13 mouse cellular contexts compared by ENCODE assay signal in genomic region chr19:34445410-34446012, GRCm38 (mm10). TPM values are rescaled to one million over a fixed set of nuclear protein-coding genes. Genes with fewer than 3 reads are reported as not detected.
DNase-seq lines count a peak whose midpoint lies in the region; ATAC-seq and TF ChIP-seq lines count a peak whose summit lies in the region.
"Had no signal": no experiment of that assay in that cellular context is flagged by ENCODE, and none has a peak within 500 bp of the region (broad histone marks: within the 10 kb centered on the region; RNA-seq: fewer than 3 reads in every experiment).

No protein-coding gene starts in this region.

- no peak overlapping the region for H3K9ac ChIP-seq in heart, embryonic 13.5 days
- no peak overlapping the region for H3K9ac ChIP-seq in lung, embryonic 14.5 days
- no peak overlapping the region for H3K9ac ChIP-seq in neural tube, embryonic 15.5 days (replicated peaks)
- H3K9ac ChIP-seq: embryonic facial prominence, embryonic 13.5 days; liver, embryonic 12.5 days; neural tube, embryonic 12.5 days had no signal

- DNase-seq in adrenal gland, adult 2 months = peak; percentile 24
- no peak for DNase-seq in adrenal gland, postnatal 4 days (ENCODE audit: low spot score in 2 of 2)
- DNase-seq in 3134 (ENCODE audit: extremely low read depth, insufficient read length, low spot score) = peak; percentile 39
- peak; percentile 88 for DNase-seq in lung, embryonic 14.5 days
- no peak for DNase-seq in left cerebral cortex, adult 2 months (ENCODE audit: extremely low spot score in 1 of 2, low spot score in 2 of 2)
- DNase-seq in ovary, adult 18-20 months (ENCODE audit: low spot score) = no peak
- DNase-seq: B cell, adult 2 months had no signal

- ATAC-seq in heart, embryonic 13.5 days (ENCODE audit: extremely low read depth, insufficient number of reproducible peaks, low FRiP score, low TSS enrichment) = no peak
- peak; percentile 95 for ATAC-seq in lung, embryonic 14.5 days (ENCODE audit: insufficient read depth)
- no peak for ATAC-seq in neural tube, embryonic 15.5 days (ENCODE audit: low FRiP score)
- ATAC-seq: activated CD4-positive, CD25-positive, alpha-beta regulatory T cell, adult 4 months; liver, embryonic 12.5 days had no signal

- intact Hi-C loops in left cerebral cortex, adult 2 months (cut with DNase I) = no loop called here

- no peak for TF ChIP-seq CTCF in lung, embryonic 14.5 days (IDR thresholded peaks at IDR 0.05; ENCODE audit: low read depth)
- no peak for TF ChIP-seq CTCF in left cerebral cortex, adult 2 months (IDR thresholded peaks at IDR 0.05)

- H3K9me3 ChIP-seq in heart, embryonic 13.5 days = no peaks in the 10 kb centered on the region
- no peaks in the 10 kb centered on the region for H3K9me3 ChIP-seq in lung, embryonic 14.5 days (ENCODE audit: low read depth, low read length)
- no peaks in the 10 kb centered on the region for H3K9me3 ChIP-seq in neural tube, embryonic 15.5 days (replicated peaks)
- H3K9me3 ChIP-seq: embryonic facial prominence, embryonic 13.5 days; liver, embryonic 12.5 days; neural tube, embryonic 12.5 days had no signal

- H3K27me3 ChIP-seq in heart, embryonic 13.5 days (replicated peaks) = no peaks in the 10 kb centered on the region
- H3K27me3 ChIP-seq in lung, embryonic 14.5 days (ENCODE audit: insufficient read depth, low read length) = no peaks in the 10 kb centered on the region
- H3K27me3 ChIP-seq in neural tube, embryonic 15.5 days (replicated peaks) = no peaks in the 10 kb centered on the region
- H3K27me3 ChIP-seq: embryonic facial prominence, embryonic 13.5 days; liver, embryonic 12.5 days; neural tube, embryonic 12.5 days had no signal

- H3K4me2 ChIP-seq in heart, embryonic 13.5 days = peak overlapping the region; percentile 46
- peak overlapping the region; percentile 19; the same call in 1 of the 2 replicates for H3K4me2 ChIP-seq in lung, embryonic 14.5 days
- no peak overlapping the region for H3K4me2 ChIP-seq in neural tube, embryonic 15.5 days
- H3K4me2 ChIP-seq: embryonic facial prominence, embryonic 13.5 days; liver, embryonic 12.5 days; neural tube, embryonic 12.5 days had no signal

- H3K4me1 ChIP-seq in heart, embryonic 13.5 days = peaks cover 33% of the 10 kb centered on the region
- H3K4me1 ChIP-seq in lung, embryonic 14.5 days (ENCODE audit: insufficient read depth) = peaks cover 7% of the 10 kb centered on the region
- no peaks in the 10 kb centered on the region for H3K4me1 ChIP-seq in neural tube, embryonic 15.5 days
- H3K4me1 ChIP-seq: neural tube, embryonic 12.5 days had no signal

- peak overlapping the region; percentile 74 for H3K27ac ChIP-seq in heart, embryonic 13.5 days (replicated peaks)
- H3K27ac ChIP-seq in lung, embryonic 14.5 days (ENCODE audit: low read depth) = peak overlapping the region; percentile 72
- H3K27ac ChIP-seq in left cerebral cortex, adult 2 months = no peak overlapping the region
- H3K27ac ChIP-seq in neural tube, embryonic 15.5 days (replicated peaks) = no peak overlapping the region
- H3K27ac ChIP-seq: embryonic facial prominence, embryonic 13.5 days; liver, embryonic 12.5 days; neural tube, embryonic 12.5 days had no signal

- 50% methylated on average over 4 of the region's 4 CpGs for WGBS in heart, embryonic 13.5 days
- WGBS in lung, embryonic 14.5 days = 31% methylated on average over 4 of the region's 4 CpGs
- 79% methylated on average over 4 of the region's 4 CpGs for WGBS in neural tube, embryonic 15.5 days

- H3K36me3 ChIP-seq in heart, embryonic 13.5 days = no peaks in the 10 kb centered on the region
- no peaks in the 10 kb centered on the region for H3K36me3 ChIP-seq in lung, embryonic 14.5 days (ENCODE audit: insufficient read depth)
- no peaks in the 10 kb centered on the region for H3K36me3 ChIP-seq in neural tube, embryonic 15.5 days
- H3K36me3 ChIP-seq: embryonic facial prominence, embryonic 13.5 days; liver, embryonic 12.5 days; neural tube, embryonic 12.5 days had no signal

- no peak overlapping the region for H3K4me3 ChIP-seq in heart, embryonic 13.5 days
- no peak overlapping the region for H3K4me3 ChIP-seq in lung, embryonic 14.5 days (ENCODE audit: low read depth, low read length)
- no peak overlapping the region for H3K4me3 ChIP-seq in left cerebral cortex, adult 2 months
- H3K4me3 ChIP-seq in neural tube, embryonic 15.5 days (replicated peaks) = no peak overlapping the region
- H3K4me3 ChIP-seq: embryonic facial prominence, embryonic 13.5 days; liver, embryonic 12.5 days; neural tube, embryonic 12.5 days had no signal

RNA-seq across cellular contexts. Expression of gene Ch25h, which starts 29.5 kb away (rescaled TPM):
- 1 to 10 TPM in 1 of 2 experiments, under 1 TPM in 1; 0.46 to 2.1 TPM for total RNA-seq in adrenal gland, adult 2 months (2021)
- 5.0 and 9.0 TPM in 2 replicates for polyA plus RNA-seq in adrenal gland, adult 2 months (2012; rRNA removed)
- total RNA-seq in adrenal gland, postnatal 4 days (2021) = not detected
- 5.1 and 5.7 TPM in 2 replicates for polyA plus RNA-seq in heart, embryonic 13.5 days (2015; fragmentation: Nextera tagmentation; extraction: Ambion mirVana)
- 0.14 and 0.43 TPM in 2 replicates for polyA plus RNA-seq in lung, embryonic 14.5 days (2014; fragmentation: Nextera tagmentation; extraction: Ambion mirVana)
- under 1 TPM; 0.58 to 0.75 TPM for total RNA-seq in left cerebral cortex, adult 2 months (2021)
- 0.52 and 1.2 TPM in 2 replicates for polyA plus RNA-seq in neural tube, embryonic 15.5 days (2015; fragmentation: Nextera tagmentation; extraction: Ambion mirVana)
- polyA plus RNA-seq: activated CD4-positive, CD25-positive, alpha-beta regulatory T cell, adult 4 months had no signal

Comparison
In these comparisons a context has a peak if more than half of its experiments do, and no peak if none do; other contexts are left out.
1. DNase-seq: peak in adrenal gland, adult 2 months (single experiment), 3134 (single experiment) and lung, embryonic 14.5 days (single experiment); none in adrenal gland, postnatal 4 days (0 of 2), left cerebral cortex, adult 2 months (0 of 2) and ovary, adult 18-20 months (single experiment).
2. H3K27ac ChIP-seq: peak in heart, embryonic 13.5 days (single experiment) and lung, embryonic 14.5 days (single experiment); none in left cerebral cortex, adult 2 months (single experiment) and neural tube, embryonic 15.5 days (single experiment).